Mouse (Mus musculus): ENCODE measurements at regions not wholly inside any gene's neighbourhood (a gene's known extent, or its start where the extent isn't known, plus 50 kb on each side); places are given as distances from the start of the nearest gene placed in this dataset.
"Not testable (repeated sequence)": the region's sequence is repeated elsewhere in the genome, so short reads cannot be mapped to it uniquely, and the experiment has no call there.

DNA sequence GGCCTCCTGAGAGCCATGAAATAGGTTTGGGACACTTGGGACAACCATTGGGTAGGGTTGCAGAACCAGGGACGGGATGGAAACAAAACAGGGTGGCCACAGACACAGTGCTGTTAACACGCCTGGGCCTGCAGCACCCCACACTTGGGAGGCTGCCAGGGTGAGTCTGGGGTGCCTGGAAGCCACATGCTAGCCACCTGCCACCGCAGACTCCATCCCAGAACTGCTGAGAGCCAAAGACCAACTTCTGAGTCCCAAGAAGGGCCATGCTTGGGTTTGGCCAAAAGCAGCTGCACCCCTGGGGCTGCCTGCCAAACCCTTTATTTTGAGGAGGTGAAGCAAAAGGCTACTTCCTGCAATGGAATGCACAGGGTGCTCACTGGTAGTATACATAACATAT lies 202.2 kb downstream of the Prex1 start:
- not testable (repeated sequence) for TF ChIP-seq CTCF, POLR2A (IDR thresholded peaks at IDR 0.05; ENCODE audit: insufficient read depth, low read depth, low read length)
